Mouse (Mus musculus) testis, adult 2 months (tissue): ENCODE measurements around the gene Zkscan2. TPM values are rescaled to one million over a fixed set of nuclear protein-coding genes. Genes with fewer than 3 reads are reported as not detected.

Experiments used
- H3K27ac ChIP-seq: fragments of 200-500 bp; 2 replicates; pipeline ENCODE4 v1.5.1; 2012; ENCODE audit warnings: low read depth, low read length; ENCODE audit not compliant: control insufficient read depth, insufficient read depth
- H3K27me3 ChIP-seq: fragments of 200-500 bp; 2 replicates; pipeline ENCODE4 v1.6.1; 2012; ENCODE audit warnings: mild to moderate bottlenecking, low read length, moderate library complexity; ENCODE audit not compliant: control insufficient read depth, insufficient read depth
- H3K36me3 ChIP-seq: fragments of 200-500 bp; 2 replicates; pipeline ENCODE4 v1.6.1; 2012; ENCODE audit warnings: mild to moderate bottlenecking, low read length; ENCODE audit not compliant: control insufficient read depth, insufficient read depth
- H3K4me1 ChIP-seq: fragments of 200-500 bp; 2 replicates; pipeline ENCODE4 v1.6.1; 2012; ENCODE audit warnings: low read length; ENCODE audit not compliant: control insufficient read depth, insufficient read depth
- H3K4me3 ChIP-seq: fragments of 200-500 bp; 2 replicates; pipeline ENCODE4 v1.5.1; 2012; ENCODE audit warnings: low read depth, mild to moderate bottlenecking, low read length, moderate library complexity, mixed read lengths; ENCODE audit not compliant: control insufficient read depth
- CTCF ChIP-seq: fragments of 200-500 bp; IDR thresholded peaks from 2 replicates; pipeline ENCODE4 v1.5.1; 2012; ENCODE audit warnings: low read depth, mild to moderate bottlenecking, inconsistent platforms, low read length, moderate library complexity; ENCODE audit not compliant: control insufficient read depth, insufficient read depth, insufficient replicate concordance
- POLR2A ChIP-seq: fragments of 200-500 bp; IDR thresholded peaks from 2 replicates; pipeline ENCODE4 v1.6.1; 2012; ENCODE audit warnings: low read depth, mild to moderate bottlenecking, inconsistent platforms, low read length, moderate library complexity; ENCODE audit not compliant: control insufficient read depth
- polyA plus RNA-seq: library from polyadenylated mRNA; depleted of rRNA; stranded (reverse); fragments of >200 nt; gene quantifications from 2 replicates; pipeline ENCODE4 v1.2.3, GENCODE M21; 2012; rRNA removed

Gene Zkscan2
- polyA plus RNA-seq, 1 experiment, result 2.5 TPM

DNA sequence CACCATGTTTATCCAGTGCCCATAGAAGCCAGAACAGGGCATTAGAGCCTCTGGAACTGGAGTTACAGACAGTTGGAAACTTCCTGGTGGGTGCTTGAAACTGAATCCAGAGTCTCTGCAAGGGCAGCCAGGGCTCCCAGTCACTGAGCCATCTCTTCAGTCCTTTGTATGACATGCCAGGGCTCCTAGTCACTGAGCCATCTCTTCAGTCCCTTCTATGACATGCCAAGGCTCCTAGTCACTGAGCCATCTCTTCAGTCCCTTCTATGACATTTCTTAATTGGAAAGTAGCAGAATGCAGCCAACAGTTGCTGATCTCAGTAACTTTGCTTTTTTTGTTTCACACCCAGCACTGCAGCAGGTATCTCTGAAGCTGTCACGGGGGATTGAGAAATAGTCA is 58.2 kb downstream of the Zkscan2 start:
- no peak for TF ChIP-seq CTCF
- TF ChIP-seq POLR2A, result no peak
- H3K4me1 ChIP-seq, result no peaks in the 10 kb centered on the region
- no peak overlapping the region for H3K4me3 ChIP-seq
- H3K36me3 ChIP-seq, result no peaks in the 10 kb centered on the region
- no peaks in the 10 kb centered on the region for H3K27me3 ChIP-seq
- no peak overlapping the region for H3K27ac ChIP-seq

DNA sequence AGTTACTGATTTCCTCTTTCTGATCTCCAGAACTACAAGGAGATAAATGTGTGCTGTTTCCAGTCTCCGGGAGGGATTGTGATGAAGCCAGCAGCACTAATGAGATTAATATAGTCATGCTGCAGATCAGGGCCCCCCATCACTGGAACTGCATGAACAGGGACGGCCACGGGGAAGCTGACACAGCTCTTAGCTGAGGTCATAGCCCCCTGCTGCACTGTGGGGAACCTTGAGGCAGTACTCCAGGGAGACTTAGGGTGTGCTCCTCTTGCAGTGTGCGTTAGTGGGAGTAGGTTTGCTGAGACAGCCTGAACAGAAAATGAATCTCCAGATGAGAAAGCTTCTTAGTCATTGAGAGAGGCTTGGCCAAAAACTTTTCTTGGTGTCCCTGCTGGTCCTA is 69.0 kb downstream of the Zkscan2 start:
- H3K27ac ChIP-seq, result no peak overlapping the region
- no peak for TF ChIP-seq CTCF
- TF ChIP-seq POLR2A, result no peak
- no peak overlapping the region for H3K4me3 ChIP-seq
- H3K27me3 ChIP-seq, result no peaks in the 10 kb centered on the region
- H3K4me1 ChIP-seq, result no peaks in the 10 kb centered on the region
- H3K36me3 ChIP-seq, result no peaks in the 10 kb centered on the region

- Histone ChIP-seq H3K4me1 (no peaks in the 10 kb centered on the region), H3K4me3 (no peak overlapping the region), H3K36me3 (no peaks in the 10 kb centered on the region), H3K27ac (no peak overlapping the region), H3K27me3 (no peaks in the 10 kb centered on the region)
- no peak for TF ChIP-seq POLR2A
- TF ChIP-seq CTCF, result no peak
Measured at GRCm38 (mm10) chr7:123430411-123430705, 69.9 kb downstream of the Zkscan2 start.

GRCm38 (mm10) chr7:123429624-123430410 is 70.4 kb downstream of the Zkscan2 start:
- no peak overlapping the region for H3K27ac ChIP-seq
- TF ChIP-seq POLR2A, result no peak
- TF ChIP-seq CTCF, result no peak
- no peaks in the 10 kb centered on the region for H3K36me3 ChIP-seq
- H3K4me3 ChIP-seq, result no peak overlapping the region
- no peaks in the 10 kb centered on the region for H3K27me3 ChIP-seq
- no peaks in the 10 kb centered on the region for H3K4me1 ChIP-seq

Other genes with a start within 250 kb of the Zkscan2 start
- gene Lcmt1, start 130.7 kb downstream of the Zkscan2 start, polyA plus RNA-seq, result 33.6 and 38.1 TPM in 2 replicates
- gene Arhgap17, start 130.5 kb downstream of the Zkscan2 start, polyA plus RNA-seq, result 7.7 and 8.2 TPM in 2 replicates
- 23.1 and 35.7 TPM in 2 replicates for gene Aqp8, start 38.2 kb downstream of the Zkscan2 start, polyA plus RNA-seq